Mouse (Mus musculus): ENCODE measurements around the gene Gm21885. TPM values are rescaled to one million over a fixed set of nuclear protein-coding genes. Genes with fewer than 3 reads are reported as not detected.

Gene Gm21885
- polyA plus RNA-seq (2017; shearing (Covaris generic)): under 1 TPM in 1 of 2 experiments, not detected in 1; 0.51 TPM

DNA sequence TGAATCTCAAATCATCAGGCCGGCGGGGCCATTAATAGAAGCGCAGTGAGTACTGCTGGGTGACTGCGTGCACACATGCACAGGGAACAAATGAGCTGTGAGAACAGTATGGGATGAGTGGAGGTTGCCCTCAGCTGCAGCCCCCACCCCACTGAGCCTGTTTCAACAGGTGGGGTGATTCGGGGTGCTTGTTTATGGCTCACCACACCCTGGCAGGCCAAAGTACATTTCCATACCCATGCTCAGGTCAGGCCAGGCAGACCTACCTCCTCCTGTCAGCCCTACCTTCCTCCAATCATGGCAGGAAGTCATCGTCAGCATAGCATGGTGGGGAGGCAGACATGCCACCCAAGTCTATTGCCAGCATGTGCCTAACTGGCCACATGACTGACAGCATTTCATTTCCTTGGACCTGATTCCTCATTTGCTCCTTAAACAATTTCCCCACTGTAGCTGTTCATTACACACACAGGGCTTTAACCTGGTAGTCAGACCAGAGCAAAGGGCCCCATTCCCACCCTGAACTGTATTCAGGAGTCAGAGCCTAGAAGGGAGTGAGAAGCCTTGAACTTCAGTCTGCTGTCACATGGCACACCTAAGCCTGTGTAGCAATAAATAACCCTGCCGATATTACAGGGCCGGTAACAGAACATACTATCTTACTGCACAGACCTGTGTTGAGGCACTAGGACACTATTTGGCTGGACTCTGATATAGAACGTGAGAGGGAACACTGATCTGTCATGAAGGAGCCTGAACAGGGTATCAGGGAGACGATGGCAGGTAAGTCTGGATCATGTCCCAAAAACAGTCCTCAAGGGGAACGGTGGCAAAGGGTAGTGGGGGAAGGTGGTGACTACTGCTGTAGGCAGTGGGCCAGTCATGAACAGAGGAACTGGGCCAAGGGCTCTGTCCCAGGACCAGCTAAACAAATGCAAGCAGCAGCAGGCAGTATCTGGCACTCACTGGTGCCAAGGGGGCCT, at the start of gene Gm21885:
TSS of gene Gm21885 (plus strand) at position 675 of the 983 bp plus-strand sequence.

DNA sequence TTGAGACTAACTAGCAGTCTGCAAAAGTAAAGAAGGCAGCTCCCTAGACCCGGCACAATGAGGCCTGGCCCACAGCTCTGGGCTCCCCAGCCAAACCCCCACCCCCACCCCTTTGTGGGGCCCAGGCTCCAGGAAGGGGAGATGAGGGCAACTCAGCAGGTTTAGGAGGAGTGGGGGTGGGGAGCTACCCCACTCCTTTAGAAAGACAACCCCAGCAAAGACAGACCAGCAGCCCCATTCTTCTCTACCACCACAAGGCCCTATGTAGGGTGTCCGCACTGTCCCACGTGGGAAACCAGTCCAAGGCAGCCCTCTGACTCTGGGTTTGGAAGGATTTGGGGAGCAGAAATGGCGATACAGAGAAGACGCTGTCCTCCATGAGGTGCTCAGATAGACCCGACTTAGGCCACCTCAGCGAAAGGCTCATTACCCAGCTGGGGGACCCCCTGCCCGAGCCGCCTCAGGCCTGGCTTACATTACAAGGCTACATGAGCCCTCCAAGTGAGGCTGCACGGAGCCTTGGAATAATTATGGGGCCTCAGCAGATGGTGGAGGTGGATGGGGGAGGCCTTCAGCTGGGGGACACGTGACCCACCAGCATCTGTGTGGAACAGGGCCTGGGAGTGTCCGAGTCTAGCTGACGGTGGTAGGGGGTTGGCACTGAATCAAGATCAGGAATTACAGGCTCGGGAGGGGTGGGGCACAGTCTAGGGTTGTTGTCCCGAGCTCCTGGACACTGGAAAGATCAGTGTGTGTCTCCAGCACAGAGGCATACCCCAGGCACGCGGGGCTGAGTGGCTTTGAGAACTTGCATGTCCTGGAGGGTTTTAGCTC, 35.5 kb upstream of the Gm21885 start, which contains the start of gene Wfikkn2:
TSS of gene Wfikkn2 (minus strand) at position 51 of the 834 bp plus-strand sequence.

DNA sequence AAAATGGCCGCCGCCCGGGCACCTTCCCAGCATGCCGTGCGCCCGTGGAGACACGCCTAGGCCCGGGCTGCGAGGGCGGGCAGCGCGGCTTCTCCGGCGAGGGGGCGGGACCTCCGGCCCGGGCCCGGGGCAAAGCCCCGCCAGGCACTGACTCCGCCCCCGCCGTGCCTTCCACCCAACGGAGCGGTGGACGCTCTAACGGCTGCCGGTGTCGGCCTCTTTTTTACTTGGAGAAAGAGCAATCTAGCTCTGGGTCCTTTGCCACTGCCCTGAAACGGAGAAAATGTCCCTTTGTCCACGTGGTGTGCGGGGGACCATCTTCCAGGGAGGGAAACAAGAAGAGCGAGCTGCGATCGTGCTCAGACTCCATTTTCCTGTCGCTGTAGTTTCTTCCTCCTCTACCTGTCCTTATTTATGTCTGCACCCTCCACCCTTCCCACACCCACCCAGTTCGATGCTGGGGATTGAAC, 40.3 kb downstream of the Gm21885 start, which contains the start of gene Luc7l3:
TSS of gene Luc7l3 (minus strand) at position 58 of the 470 bp plus-strand sequence.

GRCm38 (mm10) chr11:94327693-94328643, 46.3 kb downstream of the Gm21885 start, which contains the start of gene Ankrd40:
Ankrd40 (plus strand) TSS chr11:94328001.

Other genes starting within 250 kb of the Gm21885 start
- gene Tob1, start 70.4 kb upstream of the Gm21885 start, polyA plus RNA-seq (2017; shearing (Covaris generic)): 10 to 100 TPM; 24.7 to 46.7 TPM
- under 1 TPM; 0.16 to 0.23 TPM for gene Wfikkn2, start 35.9 kb upstream of the Gm21885 start, polyA plus RNA-seq (2017; shearing (Covaris generic))
- 10 to 100 TPM; 84.5 to 86.3 TPM for gene Luc7l3, start 40.1 kb downstream of the Gm21885 start, polyA plus RNA-seq (2017; shearing (Covaris generic))
- 10 to 100 TPM; 52.0 to 56.5 TPM for gene Ankrd40, start 46.1 kb downstream of the Gm21885 start, polyA plus RNA-seq (2017; shearing (Covaris generic))
- 1 to 10 TPM; 4.2 to 9.9 TPM for gene Abcc3, start 111.1 kb downstream of the Gm21885 start, polyA plus RNA-seq (2017; shearing (Covaris generic))
- under 1 TPM; 0.19 to 0.24 TPM for gene Cacna1g, start 192.3 kb downstream of the Gm21885 start, polyA plus RNA-seq (2017; shearing (Covaris generic))
- gene Spata20, start 204.3 kb downstream of the Gm21885 start, polyA plus RNA-seq (2017; shearing (Covaris generic)): under 1 TPM in 1 of 2 experiments, not detected in 1; 0.36 TPM
- under 1 TPM; 0.43 to 0.54 TPM for gene Epn3, start 218.1 kb downstream of the Gm21885 start, polyA plus RNA-seq (2017; shearing (Covaris generic))
- gene Mycbpap, start 239.9 kb downstream of the Gm21885 start, polyA plus RNA-seq (2017; shearing (Covaris generic)): under 1 TPM; 0.29 to 0.74 TPM